Mouse (Mus musculus) C2C12 (cell line): ENCODE results near the gene Pank1.

ENCODE experiments used
- CEBPB ChIP-seq: IDR thresholded peaks from one replicate; pipeline ENCODE4 v1.6.1; 2011; ENCODE audit warnings: low read depth, mild to moderate bottlenecking, control low read depth, moderate library complexity
- CTCF ChIP-seq: IDR thresholded peaks from one replicate; pipeline ENCODE4 v1.5.1; 2011; ENCODE audit not compliant: control insufficient read depth, insufficient read depth, insufficient read length
- MAX ChIP-seq: IDR thresholded peaks from one replicate; pipeline ENCODE4 v1.6.1; 2011; ENCODE audit warnings: mild to moderate bottlenecking, control low read depth
- MYOD1 ChIP-seq: IDR thresholded peaks from one replicate; pipeline ENCODE4 v1.6.1; 2011; ENCODE audit warnings: low read depth; ENCODE audit not compliant: control insufficient read depth, insufficient read length
- MYOG ChIP-seq: IDR thresholded peaks from one replicate; pipeline ENCODE4 v1.6.1; 2011; ENCODE audit not compliant: control insufficient read depth, insufficient read length; ENCODE audit errors: extremely low read depth
- USF1 ChIP-seq: IDR thresholded peaks from one replicate; pipeline ENCODE4 v1.6.1; 2011; ENCODE audit warnings: low read depth, mild to moderate bottlenecking, control low read depth, moderate library complexity

- TF ChIP-seq USF1 (no peak), CTCF (no peak), MYOG (no peak), MAX (no peak), MYOD1 (no peak), CEBPB (no peak)
These were observed 59.6 kb downstream of the Pank1 start for GRCm38 (mm10) chr19:34819577-34820170.
